Mouse (Mus musculus) MEL (cell line): ENCODE results near the gene Susd4.

ENCODE experiments used
- BHLHE40 ChIP-seq: IDR thresholded peaks from 2 replicates; pipeline ENCODE4 v1.6.1; 2012; ENCODE audit warnings: low read depth, mild to moderate bottlenecking, inconsistent platforms, low read length, improper control_type of control experiment, borderline replicate concordance
- CTCF ChIP-seq, 3 experiments: IDR thresholded peaks in 2 of 3; conservative IDR thresholded peaks in 1 of 3; 2 replicates each; pipeline ENCODE4 v1.5.1; 2011 to 2012; ENCODE audit warnings: low read length in 3 of 3, low read depth in 2 of 3, mild to moderate bottlenecking in 2 of 3, improper control_type of control experiment in 1 of 3, inconsistent platforms in 1 of 3, mixed read lengths in 1 of 3, moderate library complexity in 1 of 3; ENCODE audit not compliant: control insufficient read depth in 1 of 3, insufficient read depth in 1 of 3, poor library complexity in 1 of 3, severe bottlenecking in 1 of 3
- HCFC1 ChIP-seq: IDR thresholded peaks from 2 replicates; pipeline ENCODE4 v1.6.1; 2012; ENCODE audit warnings: low read depth, mild to moderate bottlenecking, inconsistent platforms, low read length, improper control_type of control experiment, moderate library complexity
- MAZ ChIP-seq: IDR thresholded peaks from 2 replicates; pipeline ENCODE4 v1.6.1; 2012; ENCODE audit warnings: low read depth, mild to moderate bottlenecking, inconsistent platforms, low read length, improper control_type of control experiment
- POLR2A ChIP-seq, 2 experiments: IDR thresholded peaks; 2 replicates each; pipeline ENCODE4 v1.6.1; 2011 to 2012; ENCODE audit warnings: low read length in 2 of 2, mild to moderate bottlenecking in 2 of 2, control low read depth in 1 of 2, improper control_type of control experiment in 1 of 2, low read depth in 1 of 2, moderate library complexity in 1 of 2; ENCODE audit not compliant: control insufficient read depth in 1 of 2, insufficient read depth in 1 of 2, poor library complexity in 1 of 2
- POLR2AphosphoS5 ChIP-seq: IDR thresholded peaks from 2 replicates; pipeline ENCODE4 v1.6.1; 2012; ENCODE audit warnings: low read depth, borderline replicate concordance, mild to moderate bottlenecking, inconsistent platforms, low read length, moderate library complexity, mixed read lengths
- RCOR1 ChIP-seq: IDR thresholded peaks from 2 replicates; pipeline ENCODE4 v1.6.1; 2012; ENCODE audit warnings: low read depth, mild to moderate bottlenecking, inconsistent platforms, low read length, improper control_type of control experiment
- UBTF ChIP-seq: IDR thresholded peaks from 2 replicates; pipeline ENCODE4 v1.6.1; 2012; ENCODE audit warnings: low read depth, mild to moderate bottlenecking, inconsistent platforms, low read length, improper control_type of control experiment, moderate library complexity, borderline replicate concordance; ENCODE audit not compliant: insufficient read depth
- USF1 ChIP-seq: IDR thresholded peaks from 2 replicates; pipeline ENCODE4 v1.6.1; 2014; ENCODE audit warnings: low read depth, mild to moderate bottlenecking, inconsistent platforms, low read length, improper control_type of control experiment, moderate library complexity
- ZC3H11A ChIP-seq: IDR thresholded peaks from 2 replicates; pipeline ENCODE4 v1.6.1; 2012; ENCODE audit warnings: low read depth, mild to moderate bottlenecking, inconsistent platforms, low read length, improper control_type of control experiment
- ZMIZ1 ChIP-seq: IDR thresholded peaks from 2 replicates; pipeline ENCODE4 v1.6.1; 2012; ENCODE audit warnings: low read depth, mild to moderate bottlenecking, inconsistent platforms, low read length, improper control_type of control experiment, moderate library complexity

GRCm38 (mm10) chr1:182909596-182909995, 145.9 kb downstream of the Susd4 start:
- no peak for TF ChIP-seq HCFC1
- no peak for TF ChIP-seq CTCF (IDR thresholded peaks at IDR 0.05 in 2 of 3, conservative IDR thresholded peaks at IDR 0.05 in 1 of 3; ENCODE audit: control insufficient read depth in 1 of 3, insufficient read depth in 1 of 3, low read depth in 2 of 3, low read length in 3 of 3, poor library complexity in 1 of 3, severe bottlenecking in 1 of 3)
- TF ChIP-seq ZC3H11A = no peak
- TF ChIP-seq BHLHE40 = no peak
- TF ChIP-seq POLR2A (IDR thresholded peaks at IDR 0.05; ENCODE audit: control insufficient read depth in 1 of 2, insufficient read depth in 1 of 2, low read depth in 1 of 2, low read length in 2 of 2, poor library complexity in 1 of 2) = no peak
- no peak for TF ChIP-seq UBTF
- no peak for TF ChIP-seq USF1
- TF ChIP-seq RCOR1 = no peak
- TF ChIP-seq POLR2AphosphoS5 = no peak
- no peak for TF ChIP-seq MAZ
- no peak for TF ChIP-seq ZMIZ1
